Mouse (Mus musculus) liver, adult (tissue): ENCODE measurements around the gene Slc7a6os.

Experiments
- GATA4 ChIP-seq: IDR thresholded peaks from 2 replicates; pipeline ENCODE4 v1.6.1; 2014; ENCODE audit warnings: mild to moderate bottlenecking, low read length; ENCODE audit not compliant: insufficient replicate concordance

Slc7a6os gene

DNA sequence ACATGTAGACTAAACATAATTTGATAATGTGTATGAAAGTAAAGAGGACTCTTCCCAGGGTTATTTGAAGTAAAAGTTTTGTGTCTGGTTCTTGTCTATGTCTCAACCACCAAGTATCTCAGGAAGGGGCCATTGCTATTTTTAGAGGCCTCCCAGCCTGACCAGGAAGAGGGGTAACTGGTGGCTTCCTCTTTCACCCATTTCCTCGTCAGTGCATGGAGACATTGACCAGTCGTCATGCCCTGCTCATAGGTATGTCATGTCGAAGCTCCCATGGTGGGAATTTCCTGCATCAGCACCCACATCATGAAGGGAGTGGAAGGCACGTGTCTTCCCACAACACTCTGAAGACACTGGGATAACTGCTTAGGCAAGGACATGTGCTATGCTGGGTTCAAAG lies 57.9 kb downstream of the Slc7a6os start:
- no peak for TF ChIP-seq GATA4

DNA sequence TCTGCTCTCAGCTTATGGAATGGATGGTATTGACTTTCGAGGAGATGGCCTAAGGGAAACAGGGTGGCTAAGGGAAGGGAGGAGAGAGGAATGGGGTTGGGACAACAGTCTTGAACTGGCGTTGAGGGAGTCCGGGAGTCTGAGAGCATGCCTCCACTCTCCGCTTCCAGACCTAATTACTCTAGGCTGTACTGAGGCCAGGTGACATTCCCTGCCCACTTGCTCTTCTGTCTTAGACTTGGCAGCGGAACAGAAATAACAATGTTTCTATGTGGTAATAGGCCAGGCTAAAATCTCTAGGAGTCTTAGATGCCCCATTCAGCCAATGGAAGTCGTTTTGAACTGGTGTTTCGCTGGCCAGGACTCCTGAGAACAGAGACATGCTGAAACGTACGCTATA lies 59.7 kb downstream of the Slc7a6os start:
- no peak for TF ChIP-seq GATA4
